Mouse (Mus musculus): ENCODE measurements around the gene Ism2.

DNA sequence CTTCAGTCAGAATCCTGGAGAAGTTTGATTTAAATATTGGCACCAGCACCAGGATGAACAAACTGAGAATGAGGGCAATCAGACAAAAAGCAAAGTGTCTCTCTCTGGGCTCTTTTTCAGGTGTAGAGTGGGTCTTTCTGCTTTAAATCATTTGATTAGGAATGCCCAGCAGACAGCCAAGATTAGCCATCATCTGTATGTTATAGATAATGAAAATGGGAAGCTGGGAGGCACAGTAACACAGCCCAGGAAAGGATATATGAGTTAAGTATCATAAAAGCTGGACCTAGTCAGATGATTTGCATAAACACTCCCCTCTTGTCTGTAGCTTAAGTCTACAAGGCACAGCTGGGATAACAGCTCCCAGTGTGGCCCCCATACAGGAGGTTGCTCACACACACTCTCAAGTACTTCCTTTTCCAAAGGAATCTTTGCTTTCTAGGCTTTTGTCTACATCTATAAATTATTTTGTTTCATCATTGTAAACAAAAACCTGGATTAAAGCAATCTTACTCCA, 69.1 kb downstream of the Ism2 start:
- TF ChIP-seq POLR2A (IDR thresholded peaks at IDR 0.05; ENCODE audit: borderline replicate concordance, extremely low read depth, low read depth, low read length) (no peak), CTCF (IDR thresholded peaks at IDR 0.05; ENCODE audit: insufficient read depth, low read length) (no peak)

All from lung, adult 2 months (tissue).